Mouse (Mus musculus) lung, postnatal 25 days (tissue): Measurements from ENCODE around the gene Slc35e2.
A peak's percentile ranks its signal among the peaks of the same experiment; 100 is the strongest.

Source experiments
- DNase-seq: peaks from one replicate; pipeline ENCODE4 v3.0.0; 2022; ENCODE audit warnings: low spot score

The Slc35e2 gene

DNA sequence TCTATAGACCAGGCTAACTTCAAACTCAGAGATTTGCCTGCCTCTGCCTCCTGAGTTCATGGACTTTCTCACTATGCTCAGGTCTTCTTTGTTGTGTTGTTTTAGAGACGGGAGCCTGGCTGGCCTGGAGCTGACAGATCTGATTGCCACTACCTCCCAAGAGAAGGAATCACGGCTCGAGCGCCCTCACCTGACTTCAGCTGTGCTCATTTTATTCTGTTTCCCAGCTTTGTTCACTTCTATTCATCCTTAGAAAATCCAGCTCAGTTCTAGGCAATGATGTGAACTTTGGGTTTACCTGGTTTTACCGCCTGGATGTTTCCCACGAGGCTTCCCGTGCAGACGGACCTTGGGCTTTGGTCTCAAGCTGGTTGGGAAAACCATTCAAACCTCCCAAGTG lies 25.7 kb upstream of the Slc35e2 start:
- DNase-seq, result no peak

DNA sequence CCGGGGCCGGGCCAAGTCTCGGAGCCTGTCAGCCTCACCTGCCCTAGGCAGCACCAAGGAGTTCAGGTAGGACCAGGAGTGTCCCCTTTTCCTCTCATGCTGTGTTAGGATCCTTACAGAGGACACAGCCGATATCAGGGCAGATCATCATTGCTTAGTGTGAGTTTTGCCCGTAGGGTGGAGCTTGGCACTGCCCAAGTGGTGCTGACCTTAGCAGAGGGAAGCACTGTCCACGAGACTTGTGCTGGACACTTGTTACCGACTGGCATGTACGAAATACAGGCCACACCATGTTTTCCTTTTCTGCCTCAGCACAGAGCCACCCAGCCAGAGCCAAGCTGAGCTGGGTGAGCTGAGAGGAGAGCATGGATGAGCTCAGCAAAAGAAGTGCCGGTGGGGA lies 24.1 kb upstream of the Slc35e2 start:
- DNase-seq, result no peak

DNA sequence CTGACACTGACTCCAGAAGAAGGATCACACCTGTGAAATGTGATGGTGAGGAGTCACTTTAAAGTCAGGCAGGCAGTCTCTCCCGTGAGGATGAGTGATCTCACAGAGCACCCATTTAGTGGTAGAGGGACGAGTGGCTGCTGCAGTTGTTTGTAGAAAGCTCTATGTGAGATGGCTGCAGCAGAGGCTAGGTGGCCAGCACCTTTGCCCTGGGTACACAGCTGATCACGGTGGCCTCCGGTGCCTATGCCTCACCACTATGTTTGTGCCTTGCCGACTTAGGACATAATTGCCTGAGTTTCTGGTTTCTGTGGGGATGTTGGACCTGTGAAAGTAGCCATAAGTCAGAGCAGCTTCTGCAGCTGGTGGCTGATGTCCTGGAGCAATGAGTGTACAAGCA lies 23.5 kb upstream of the Slc35e2 start:
- no peak for DNase-seq

DNA sequence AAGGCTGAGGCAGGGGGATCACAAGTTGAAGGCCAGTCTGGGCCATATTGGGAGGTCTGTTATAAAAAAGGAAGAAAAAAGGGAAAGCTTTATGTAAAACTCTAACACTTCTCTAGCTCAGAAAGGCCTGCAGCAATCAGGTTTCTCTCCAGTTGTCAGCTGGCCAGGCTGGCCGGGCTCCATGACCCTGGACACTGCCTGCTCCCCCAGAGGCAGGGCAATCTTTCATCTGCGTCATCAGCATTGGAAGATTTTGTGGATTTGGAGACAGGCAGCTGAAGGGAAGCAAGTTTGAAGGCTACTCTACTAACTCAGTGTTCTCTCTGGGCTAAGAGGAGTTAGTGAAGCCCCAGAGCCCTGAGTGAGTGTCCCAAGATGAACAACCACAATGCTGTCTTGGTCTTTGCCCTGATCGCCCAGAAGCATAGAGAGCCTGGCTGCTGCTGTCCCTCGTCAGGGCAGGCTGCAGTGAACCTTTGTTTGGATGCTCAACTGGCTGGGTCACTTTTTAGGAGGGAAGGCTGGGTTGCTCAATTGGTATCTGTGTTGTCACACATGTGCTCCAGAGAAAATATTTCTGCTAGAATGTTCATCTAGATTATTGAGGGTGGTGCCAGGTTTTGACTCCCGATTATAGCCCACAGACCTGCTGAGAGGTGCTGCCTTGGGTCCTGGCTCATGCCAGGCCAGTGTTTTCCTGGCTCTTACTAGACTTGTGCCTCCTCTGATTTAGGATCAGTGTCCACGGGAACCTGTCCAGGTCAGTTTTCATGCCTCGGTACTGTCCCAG lies 22.7 kb upstream of the Slc35e2 start:
- DNase-seq, result no peak

DNA sequence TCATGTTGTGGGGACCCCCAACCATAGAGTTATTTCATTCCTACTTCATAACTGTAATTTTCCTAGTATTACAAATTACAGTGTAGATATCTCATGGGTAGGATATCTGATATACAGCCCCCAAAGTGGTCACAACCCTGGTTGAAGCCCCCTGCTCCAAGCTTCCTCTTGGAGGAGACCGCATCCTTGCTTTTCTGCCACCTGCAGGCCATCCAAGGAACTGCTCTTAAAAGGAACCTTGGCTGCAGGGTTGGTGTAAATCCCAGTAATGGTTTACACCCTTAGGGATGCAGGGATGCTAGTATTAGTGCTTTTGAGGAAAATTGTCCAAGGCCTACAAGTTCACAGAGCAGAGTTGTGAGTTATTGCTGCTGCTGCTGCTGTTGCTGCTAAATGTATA lies 20.8 kb upstream of the Slc35e2 start:
- DNase-seq, result peak; percentile 37

DNA sequence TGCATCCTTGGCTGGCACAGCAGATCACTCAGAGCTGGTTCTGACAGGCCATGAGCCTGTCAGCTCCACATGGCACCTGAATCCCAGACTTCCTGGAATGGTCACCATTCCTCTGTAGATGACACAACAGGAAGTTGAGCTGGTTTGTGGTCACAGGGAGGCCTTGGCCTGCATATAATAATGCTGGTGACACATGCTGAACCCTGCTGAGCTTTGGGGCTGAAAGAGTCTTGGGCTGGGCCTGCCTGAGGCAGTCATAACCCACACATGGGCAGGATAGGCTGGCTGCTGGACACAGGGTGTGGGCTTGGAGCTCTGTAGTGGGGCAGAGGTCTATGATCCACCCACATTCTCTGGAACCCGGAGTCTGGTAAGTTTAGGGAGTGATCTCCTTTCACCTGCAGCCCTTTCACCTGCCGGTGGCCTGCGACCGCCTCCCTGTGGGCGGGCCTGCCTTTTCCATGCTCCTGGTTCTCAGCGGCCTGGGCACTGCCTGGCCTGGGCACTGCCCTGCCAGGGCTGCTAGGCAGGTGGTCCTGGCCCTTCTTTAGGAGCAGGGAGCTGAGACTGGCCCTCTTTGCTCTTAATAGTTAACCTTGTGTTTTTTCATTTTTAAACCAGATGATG lies 18.8 kb upstream of the Slc35e2 start:
- DNase-seq, result no peak

DNA sequence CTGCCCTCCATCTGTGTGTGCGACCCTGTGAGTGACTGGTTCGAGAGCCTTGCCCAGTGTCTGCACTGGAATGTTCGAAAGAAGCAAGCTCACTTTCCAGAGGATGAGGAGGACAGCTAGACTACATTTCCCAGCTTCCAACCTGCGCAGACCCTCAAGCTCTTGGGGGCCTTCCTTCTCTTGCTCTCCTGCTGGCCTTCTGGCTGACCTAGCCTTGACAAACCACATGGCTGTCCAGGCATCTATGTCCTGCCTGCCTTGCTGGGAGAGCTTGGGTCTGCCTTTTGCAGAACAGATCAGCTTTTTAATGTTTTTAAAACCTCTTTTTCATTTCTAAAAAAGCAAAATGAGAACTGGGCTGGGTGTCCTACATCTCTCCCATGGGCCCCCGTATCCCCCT lies 11.9 kb upstream of the Slc35e2 start:
- DNase-seq, result no peak

DNA sequence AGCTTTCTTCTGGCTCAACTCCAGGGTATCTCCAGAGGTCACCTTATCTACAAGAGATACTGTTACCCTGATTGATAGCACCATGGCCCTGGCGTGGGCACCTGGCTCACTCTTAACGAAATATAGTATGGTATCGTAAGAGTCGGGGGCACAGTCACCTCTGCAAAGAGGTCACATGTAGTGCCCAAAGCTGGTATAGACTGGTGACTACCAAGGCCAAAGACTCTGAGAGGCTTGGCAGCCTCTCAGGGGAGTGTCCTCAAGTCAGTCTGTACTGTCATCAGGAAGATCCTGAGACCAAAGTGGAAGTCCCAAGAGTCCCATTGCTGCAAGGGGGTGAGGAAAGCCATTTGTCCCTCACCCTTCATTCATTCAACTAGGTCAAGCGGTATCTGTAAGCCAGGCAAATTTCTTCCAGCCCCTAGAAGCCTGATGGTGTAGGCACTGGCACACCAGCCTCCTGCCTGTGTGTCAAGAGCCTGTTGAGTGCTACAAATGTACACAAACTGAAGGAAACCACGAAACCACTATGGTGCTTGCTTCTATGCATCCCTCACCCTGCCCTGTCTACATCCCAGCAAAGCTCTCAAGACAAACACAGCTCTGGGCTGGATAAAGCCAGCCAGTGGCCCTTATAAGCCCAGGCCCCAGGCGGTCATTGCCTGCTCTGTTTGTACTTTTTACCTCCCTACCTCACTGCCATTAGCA lies 10.1 kb upstream of the Slc35e2 start:
- no peak for DNase-seq

DNA sequence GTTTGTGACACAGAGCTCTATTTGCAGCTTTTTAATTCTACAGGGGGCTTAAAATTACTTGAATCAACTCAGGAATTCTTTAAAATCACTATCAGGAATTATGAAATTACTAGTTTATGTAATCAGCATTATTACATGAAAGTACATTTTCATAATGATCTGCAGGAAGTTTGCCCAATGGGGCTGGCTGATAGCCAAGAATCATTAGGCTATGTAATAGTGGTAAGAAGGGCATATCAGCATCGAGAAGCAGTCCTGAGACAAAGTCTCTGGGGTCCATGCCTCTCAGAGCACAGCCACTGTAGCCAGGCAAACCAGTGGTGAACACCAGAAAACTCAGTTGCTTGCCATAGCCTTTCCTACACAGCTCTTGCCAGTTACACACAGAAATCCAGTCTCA lies 7.4 kb upstream of the Slc35e2 start:
- DNase-seq, result no peak

DNA sequence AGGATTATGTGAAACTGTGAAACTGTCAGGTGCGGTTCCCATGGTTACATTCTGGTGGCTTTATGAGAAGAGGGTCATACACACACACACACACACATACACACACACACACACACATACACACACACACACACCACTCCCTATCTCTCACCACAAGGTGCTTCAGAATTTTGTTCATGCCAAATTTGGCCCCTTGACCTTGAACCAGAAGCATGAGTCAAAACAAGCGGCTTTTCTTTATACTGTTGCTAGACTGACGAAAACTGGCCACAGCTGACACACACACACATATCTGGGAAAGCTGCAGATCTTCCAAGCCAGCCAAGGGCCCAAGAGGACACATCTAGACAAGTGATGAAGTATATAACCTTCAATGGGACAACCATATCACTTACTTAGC lies 5.4 kb upstream of the Slc35e2 start:
- peak; percentile 37 for DNase-seq

DNA sequence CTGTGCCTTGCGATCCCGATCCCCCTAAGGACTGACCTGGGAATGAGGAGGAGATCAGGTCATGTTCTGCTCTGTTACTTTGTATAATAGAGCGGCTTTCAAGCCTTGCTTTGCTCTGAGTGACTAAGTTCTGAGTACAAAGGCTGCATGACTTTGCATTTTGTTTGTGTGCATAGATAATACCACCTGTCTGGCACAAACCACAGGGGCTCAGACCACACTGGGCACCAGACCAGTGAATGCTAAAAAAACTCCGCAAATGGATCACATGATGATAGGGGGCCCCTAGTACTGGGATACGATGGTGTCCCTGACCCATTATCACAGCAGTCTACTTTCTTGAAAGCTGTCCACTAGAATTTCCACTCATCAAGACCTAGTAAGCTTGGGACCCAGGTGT lies 4.6 kb upstream of the Slc35e2 start:
- no peak for DNase-seq

DNA sequence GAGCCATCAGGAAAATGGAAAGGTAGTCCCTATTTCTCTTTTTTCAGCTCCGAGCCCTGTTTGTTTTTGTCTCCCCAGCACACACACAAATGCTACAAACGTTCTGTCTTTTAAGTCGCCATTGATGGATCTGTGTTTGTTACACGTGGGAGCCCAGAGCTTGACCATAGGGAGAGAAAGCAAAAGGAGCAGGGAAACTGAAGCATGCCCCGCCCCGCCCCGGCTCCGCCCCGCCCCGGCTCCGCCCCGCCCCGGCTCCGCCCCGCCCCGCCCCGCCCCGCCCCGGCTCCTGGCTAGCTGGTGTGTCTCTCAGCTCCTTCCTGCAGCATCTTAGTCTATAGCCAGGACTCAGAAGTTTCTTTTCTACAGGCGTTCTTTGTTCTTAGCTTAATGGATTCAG lies 2.7 kb upstream of the Slc35e2 start:
- DNase-seq, result no peak

DNA sequence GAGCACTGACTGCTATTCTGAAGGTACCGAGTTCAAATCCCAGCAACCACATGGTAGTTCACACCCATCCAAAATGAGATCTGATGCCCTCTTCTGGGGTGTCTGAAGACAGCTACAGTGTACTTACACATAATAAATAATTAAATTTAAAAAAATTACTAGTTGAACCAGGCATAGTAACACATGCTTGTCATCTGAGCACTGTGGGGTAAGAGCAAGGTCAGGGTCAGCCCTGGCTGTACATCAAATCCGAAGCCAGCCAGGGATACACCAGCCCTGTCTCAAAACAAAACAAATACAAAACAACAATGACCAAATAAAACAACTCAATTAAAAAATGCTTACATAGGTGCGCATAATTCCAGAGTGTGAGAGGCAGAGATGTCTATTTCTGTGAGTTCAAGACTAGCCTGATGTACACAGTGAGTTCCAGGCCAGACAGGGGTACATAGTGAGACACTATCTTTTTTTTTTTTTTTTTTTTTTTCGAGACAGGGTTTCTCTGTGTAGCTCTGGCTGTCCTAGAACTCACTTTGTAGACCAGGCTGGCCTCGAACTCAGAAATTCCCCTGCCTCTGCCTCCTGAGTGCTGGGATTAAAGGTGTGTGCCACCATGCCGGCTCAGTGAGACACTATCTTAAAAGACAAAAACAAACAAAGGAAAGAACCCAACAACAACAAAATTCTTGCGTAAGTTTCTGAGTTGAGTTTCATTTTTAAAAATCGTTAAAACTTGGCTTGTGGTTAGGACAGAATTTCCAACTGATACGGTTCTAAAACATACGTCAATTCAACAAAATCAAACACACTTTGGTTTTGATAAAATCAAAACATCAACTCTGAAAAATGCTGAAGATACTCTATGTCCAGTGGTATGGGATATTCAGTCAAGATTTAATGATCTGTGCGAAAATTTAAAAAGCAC lies 1.1 kb upstream of the Slc35e2 start:
- DNase-seq, result no peak

DNA sequence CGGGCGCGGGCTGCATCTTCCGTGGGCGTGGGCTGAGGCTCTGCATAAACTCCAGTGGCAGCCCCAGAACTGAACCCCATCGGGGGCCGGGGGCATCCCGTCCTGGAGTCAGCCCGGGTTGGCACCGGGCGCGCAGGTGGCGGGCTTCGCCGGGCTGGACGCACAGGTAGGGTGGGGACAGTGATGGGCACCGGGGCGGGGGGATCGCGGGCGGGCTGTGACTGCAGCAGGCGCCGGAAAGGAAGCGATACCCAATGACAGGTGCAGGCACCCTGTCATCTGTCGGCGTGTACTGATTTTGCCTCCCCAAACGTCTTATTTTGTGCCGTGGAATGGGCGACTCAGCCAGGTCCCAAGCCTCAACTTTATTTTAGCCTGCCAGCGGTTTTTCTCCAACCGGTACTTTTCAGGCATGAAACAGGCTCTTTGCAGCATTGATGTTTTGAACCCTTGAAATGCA lies 811 bp downstream of the Slc35e2 start:
- no peak for DNase-seq

DNA sequence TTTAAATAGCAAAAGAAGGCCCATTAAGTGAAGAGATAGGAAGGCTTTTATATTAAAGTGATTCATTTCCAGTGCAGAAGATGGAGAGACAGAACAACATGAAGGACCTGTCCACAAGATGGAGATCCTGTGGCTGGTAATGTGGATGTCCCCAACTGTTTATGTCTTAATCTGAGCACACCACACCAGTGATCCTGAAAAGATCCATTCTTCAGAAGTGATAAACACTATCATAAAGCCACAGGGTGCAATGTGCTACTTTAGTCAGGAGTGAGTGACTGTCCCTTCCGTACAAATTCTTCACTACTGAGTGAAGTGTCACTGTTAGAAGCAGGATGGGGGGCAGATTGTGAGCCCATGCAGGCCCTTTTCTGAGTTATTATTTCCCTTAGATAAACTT lies 1.5 kb downstream of the Slc35e2 start:
- DNase-seq, result no peak

DNA sequence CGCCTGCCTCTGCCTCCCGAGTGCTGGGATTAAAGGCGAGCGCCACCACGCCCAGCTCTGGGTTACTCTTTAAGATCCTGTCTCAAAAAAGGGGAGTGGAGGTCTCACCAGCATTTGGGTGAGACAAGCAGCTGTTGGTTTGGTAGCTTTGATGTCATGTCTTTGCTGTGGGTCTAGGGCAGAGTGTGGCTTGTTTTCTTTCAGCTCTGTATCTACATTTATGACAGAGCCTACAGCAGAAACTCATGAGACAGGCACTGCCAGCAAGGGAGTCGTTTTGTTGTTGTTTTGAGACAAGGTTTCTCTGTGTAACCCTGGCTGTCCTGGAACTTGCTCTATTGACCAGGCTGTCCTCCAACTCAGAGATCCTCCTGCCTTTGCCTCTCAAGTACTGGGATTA lies 2.6 kb downstream of the Slc35e2 start:
- no peak for DNase-seq

DNA sequence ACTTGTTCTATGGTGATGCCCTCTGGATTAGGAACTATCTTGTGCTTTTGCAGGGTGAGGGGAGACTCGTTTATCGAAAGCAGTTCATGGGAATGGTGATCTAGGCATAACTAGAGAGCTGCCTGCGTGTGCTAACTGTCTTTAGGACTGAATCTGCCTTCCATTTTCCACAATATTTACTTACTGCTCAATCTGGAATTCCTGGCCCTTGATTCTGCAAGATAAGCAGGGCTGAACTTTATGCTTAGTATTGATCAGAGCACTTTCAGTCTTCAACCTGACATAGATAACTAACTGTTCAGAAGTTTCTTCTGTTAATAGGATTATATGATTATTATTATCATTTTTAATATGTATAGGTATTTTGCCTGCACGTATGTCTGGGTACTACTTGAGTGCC lies 3.9 kb downstream of the Slc35e2 start:
- no peak for DNase-seq

DNA sequence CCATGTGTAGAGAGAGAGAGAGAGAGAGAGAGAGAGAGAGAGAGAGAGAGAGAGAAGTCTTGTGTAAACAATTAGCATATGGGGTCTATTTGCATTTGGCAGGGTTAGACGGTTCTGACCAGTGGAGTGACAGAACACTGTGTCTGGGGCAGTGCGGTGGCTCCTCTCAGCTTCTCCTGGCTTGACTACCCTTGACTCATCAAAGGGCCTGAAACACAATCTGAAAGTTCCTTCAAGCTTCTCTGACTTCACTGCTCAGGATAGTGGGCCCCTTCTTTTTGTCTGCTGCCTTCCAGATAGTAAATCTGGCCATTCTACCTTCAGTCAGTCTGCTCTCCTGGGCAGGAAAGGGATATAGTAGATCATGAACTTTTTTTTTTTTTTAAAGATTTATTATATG lies 5.6 kb downstream of the Slc35e2 start:
- DNase-seq, result no peak

DNA sequence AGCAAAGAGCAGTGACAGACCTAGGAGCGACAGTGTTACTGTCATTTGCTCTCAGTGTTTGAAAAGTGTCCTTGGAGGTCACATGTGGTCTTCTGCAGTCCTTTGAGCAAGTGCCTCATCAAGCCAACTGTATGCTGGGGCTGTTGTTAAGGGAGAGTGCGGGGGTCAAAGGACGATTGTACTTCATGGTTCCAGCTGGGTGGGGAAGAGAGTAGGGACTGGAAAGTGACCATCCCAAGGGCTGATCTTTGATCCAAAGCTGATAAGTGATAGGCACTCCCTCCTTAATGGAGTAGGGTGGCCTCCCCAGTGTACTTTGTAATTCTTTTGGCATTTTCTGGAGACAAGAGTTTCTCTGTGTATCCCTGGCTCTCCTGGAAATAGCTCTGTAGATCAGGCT lies 10.6 kb downstream of the Slc35e2 start:
- no peak for DNase-seq

DNA sequence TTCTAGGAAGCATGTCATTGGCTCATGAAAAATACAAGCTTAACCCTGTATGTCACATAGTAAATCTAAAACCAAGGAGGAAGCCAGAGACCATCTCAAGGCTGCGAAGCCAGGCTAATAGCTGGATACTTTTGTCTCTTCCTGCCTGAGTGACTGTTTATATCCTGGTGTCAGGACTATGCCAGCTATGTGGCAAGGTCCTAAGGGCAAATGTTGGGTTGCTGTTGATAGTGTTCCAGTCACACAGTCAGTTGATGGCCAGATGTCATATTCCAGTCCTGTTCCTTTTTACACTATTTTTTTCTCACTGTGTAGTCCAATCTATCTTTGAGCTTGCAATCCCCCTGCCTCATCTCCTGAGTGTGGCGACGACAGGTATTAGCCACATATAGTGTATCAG lies 12.0 kb downstream of the Slc35e2 start:
- DNase-seq, result no peak

DNA sequence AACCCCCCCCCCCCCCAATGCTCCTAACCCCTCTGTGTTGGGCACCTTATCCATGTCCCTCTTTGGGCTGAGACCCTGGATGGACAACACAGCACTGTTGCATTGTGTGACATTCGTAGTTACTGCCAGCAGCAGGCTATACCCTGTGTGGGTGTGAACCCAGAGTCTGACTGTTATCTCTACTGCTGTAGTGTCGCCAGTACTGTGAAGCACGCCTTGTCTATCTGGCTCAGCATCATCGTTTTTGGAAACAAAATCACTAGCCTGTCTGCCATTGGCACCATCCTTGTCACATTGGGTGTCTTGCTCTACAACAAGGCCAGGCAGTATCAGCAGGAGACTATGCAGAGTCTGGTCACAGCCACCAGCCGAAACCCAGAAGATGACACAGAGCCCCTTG lies 17.1 kb downstream of the Slc35e2 start:
- DNase-seq, result no peak
